Mouse (Mus musculus) heart, adult 2 months (tissue): ENCODE results near the gene Pick1. TPM values are rescaled to one million over a fixed set of nuclear protein-coding genes. Genes with fewer than 3 reads are reported as not detected.
"Not testable (repeated sequence)": the region's sequence is repeated elsewhere in the genome, so short reads cannot be mapped to it uniquely, and the experiment has no call there.

Experiments used
- DNase-seq, 2 experiments: peaks; one replicate each; pipeline ENCODE4 v3.0.0; 2021
- H3K27ac ChIP-seq: fragments of 200-600 bp; 2 replicates; pipeline ENCODE4 v1.8.1; 2022
- H3K27me3 ChIP-seq: fragments of 200-500 bp; 2 replicates; pipeline ENCODE4 v1.6.1; 2012; ENCODE audit warnings: mild to moderate bottlenecking, low read length, inconsistent platforms, mixed read lengths; ENCODE audit not compliant: control insufficient read depth, insufficient read depth
- H3K36me3 ChIP-seq: fragments of 200-500 bp; 2 replicates; pipeline ENCODE4 v1.6.1; 2012; ENCODE audit warnings: low read length, inconsistent platforms; ENCODE audit not compliant: control insufficient read depth, insufficient read depth
- H3K4me1 ChIP-seq: fragments of 200-500 bp; 2 replicates; pipeline ENCODE4 v1.6.1; 2011; ENCODE audit warnings: low read length; ENCODE audit not compliant: control insufficient read depth, insufficient read depth
- H3K4me3 ChIP-seq: fragments of 200-600 bp; 2 replicates; pipeline ENCODE4 v1.8.1; 2022
- H3K79me2 ChIP-seq: fragments of 200-500 bp; replicated peaks from 2 replicates; pipeline ENCODE4 v1.6.1; 2012; ENCODE audit warnings: mild to moderate bottlenecking, inconsistent platforms, low read length, moderate library complexity, mixed read lengths; ENCODE audit not compliant: control insufficient read depth, insufficient read depth
- H3K9ac ChIP-seq: fragments of 200-500 bp; 2 replicates; pipeline ENCODE4 v1.6.1; 2012; ENCODE audit warnings: low read depth, mild to moderate bottlenecking, control low read depth, inconsistent platforms, low read length, mixed read lengths
- CTCF ChIP-seq: fragments of 200-600 bp; IDR thresholded peaks from 2 replicates; pipeline ENCODE4 v1.8.1; 2022; ENCODE audit warnings: antibody characterized with exemption, mild to moderate bottlenecking, moderate library complexity
- EP300 ChIP-seq: fragments of 200-500 bp; IDR thresholded peaks from 2 replicates; pipeline ENCODE4 v1.6.1; 2011; ENCODE audit warnings: low read depth, low read length, control low read depth; ENCODE audit not compliant: insufficient read depth
- POLR2A ChIP-seq: fragments of 200-500 bp; IDR thresholded peaks from 2 replicates; pipeline ENCODE4 v1.6.1; 2011; ENCODE audit warnings: mild to moderate bottlenecking, low read depth, low read length, control low read depth; ENCODE audit not compliant: insufficient read depth
- WGBS: fragments of 180-500 bp; shearing (Covaris S2); methylation state at CpG from one replicate; pipeline ENCODE4 v1.1.7; 2018; 5-methylcytosine and 5-hydroxymethylcytosine counted together
- intact Hi-C: fragments of 180-260 bp; cut with DNase I; formaldehyde crosslinking; loops from one replicate; pipeline ENCODE4 v1.15.1; 2025
- polyA plus RNA-seq: library from polyadenylated mRNA; depleted of rRNA; stranded (reverse); fragments of >200 nt; gene quantifications from 2 replicates; pipeline ENCODE4 v1.2.3, GENCODE M21; 2012
- total RNA-seq, 2 experiments: library from RNA; stranded (reverse); gene quantifications; 2 replicates each; pipeline ENCODE4 v1.2.3; 2021

Pick1 gene
- total and polyA plus RNA-seq, 3 experiments: 21.3 to 27.7 (median 24.0) TPM

DNA sequence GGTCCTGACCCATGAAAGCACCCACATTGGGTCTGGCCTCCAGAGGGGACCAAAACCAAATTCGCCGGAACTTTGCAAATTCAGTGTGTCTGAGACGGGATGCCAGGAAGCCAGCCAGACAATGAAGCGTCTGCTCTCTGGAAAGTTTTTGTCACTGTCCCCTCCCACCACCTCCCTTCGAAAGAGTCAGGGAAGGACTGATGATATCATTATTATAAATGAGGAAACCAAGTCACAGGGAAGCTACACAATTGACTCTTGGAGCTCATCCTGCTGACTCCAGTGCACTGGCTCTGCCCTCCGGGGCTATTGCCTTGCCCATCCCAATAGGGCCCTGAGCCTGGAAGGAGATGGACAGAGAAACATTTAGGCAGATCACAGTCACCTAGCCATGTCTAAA lies 15.4 kb upstream of the Pick1 start:
- Histone ChIP-seq H3K4me1 (no peaks in the 10 kb centered on the region), H3K27me3 (no peaks in the 10 kb centered on the region), H3K79me2 (no peaks in the 10 kb centered on the region), H3K36me3 (no peaks in the 10 kb centered on the region), H3K27ac (no peak overlapping the region), H3K9ac (no peak overlapping the region), H3K4me3 (no peak overlapping the region)
- WGBS: 43% methylated on average over 6 of the region's 6 CpGs
- no peak for DNase-seq
- intact Hi-C loops: no loop called here
- TF ChIP-seq CTCF (no peak), EP300 (no peak), POLR2A (no peak)

GRCm38 (mm10) chr15:79216191-79216590 lies 12.8 kb upstream of the Pick1 start:
- H3K9ac ChIP-seq: no peak overlapping the region
- H3K79me2 ChIP-seq: no peaks in the 10 kb centered on the region
- no peaks in the 10 kb centered on the region for H3K36me3 ChIP-seq
- no peak overlapping the region for H3K27ac ChIP-seq
- intact Hi-C loops: no loop called here
- 67% methylated on average over 3 of the region's 3 CpGs for WGBS
- H3K4me1 ChIP-seq: no peaks in the 10 kb centered on the region
- no peak for TF ChIP-seq POLR2A
- TF ChIP-seq EP300: no peak
- TF ChIP-seq CTCF: no peak
- H3K27me3 ChIP-seq: no peaks in the 10 kb centered on the region
- no peak for DNase-seq
- no peak overlapping the region for H3K4me3 ChIP-seq

- intact Hi-C loops: no loop called here
- no peaks in the 10 kb centered on the region for H3K36me3 ChIP-seq
- TF ChIP-seq EP300 (no peak), POLR2A (no peak), CTCF (no peak)
- no peaks in the 10 kb centered on the region for H3K79me2 ChIP-seq
- H3K4me1 ChIP-seq: 0 out of 2 replicates have a peak, but pooled peaks cover under 1% of the 10 kb centered on the region
- no peak overlapping the region for H3K27ac ChIP-seq
- no peak for DNase-seq
- no peak overlapping the region for H3K9ac ChIP-seq
- 4% methylated on average over 1 of the region's 1 CpGs for WGBS
- H3K4me3 ChIP-seq: no peak overlapping the region
- no peaks in the 10 kb centered on the region for H3K27me3 ChIP-seq
Measured at GRCm38 (mm10) chr15:79219572-79219971, 9.4 kb upstream of the Pick1 start.

DNA sequence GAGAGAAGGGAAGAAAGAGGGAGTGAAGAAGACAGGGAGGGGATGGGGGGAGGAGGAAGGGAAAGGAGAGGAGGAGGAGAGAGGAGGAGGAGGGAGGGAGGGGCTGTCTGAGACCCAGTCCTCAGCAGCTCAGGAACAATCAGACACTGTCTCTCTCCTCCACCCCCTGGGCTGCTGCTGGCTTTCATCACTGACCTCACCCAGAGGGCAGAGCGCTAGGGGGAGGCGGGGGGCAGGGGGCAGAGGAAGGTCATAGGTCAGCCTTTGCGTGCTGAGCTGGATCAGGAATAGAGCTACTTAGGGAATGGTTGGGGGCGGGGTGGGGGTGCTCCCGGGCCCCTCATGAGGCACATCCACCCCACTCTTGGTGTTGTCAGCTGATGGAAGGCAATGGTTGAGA lies 5.3 kb upstream of the Pick1 start:
- Histone ChIP-seq H3K4me1 (0 out of 2 replicates have a peak, but pooled peaks cover 1% of the 10 kb centered on the region), H3K9ac (no peak overlapping the region), H3K27ac (no peak overlapping the region), H3K79me2 (no peaks in the 10 kb centered on the region), H3K27me3 (no peaks in the 10 kb centered on the region), H3K36me3 (no peaks in the 10 kb centered on the region), H3K4me3 (no peak overlapping the region)
- TF ChIP-seq CTCF: no peak
- no peak for TF ChIP-seq POLR2A
- no peak for TF ChIP-seq EP300
- WGBS: 32% methylated on average over 5 of the region's 5 CpGs
- intact Hi-C loops: loop anchor here (1.0 to 5.0 kb wide), 2 partner anchors 244 to 384 kb away; partner anchors contain the start of gene Dmc1
- DNase-seq: no peak

GRCm38 (mm10) chr15:79224685-79225084 lies 4.3 kb upstream of the Pick1 start:
- Histone ChIP-seq H3K4me1 (0 out of 2 replicates have a peak, but pooled peaks cover 1% of the 10 kb centered on the region), H3K9ac (no peak overlapping the region), H3K27ac (peak overlapping the region; percentile 37), H3K36me3 (no peaks in the 10 kb centered on the region), H3K27me3 (no peaks in the 10 kb centered on the region), H3K4me3 (no peak overlapping the region), H3K79me2 (no peaks in the 10 kb centered on the region)
- intact Hi-C loops: loop anchor here (1.0 to 5.0 kb wide), 2 partner anchors 243 to 383 kb away; partner anchors contain the start of gene Dmc1
- peak; percentile 83 to 85 for DNase-seq
- WGBS: 11% methylated on average over 5 of the region's 5 CpGs
- TF ChIP-seq POLR2A: 0 out of 2 replicates have a peak, but pooled peaks have one; percentile 13
- TF ChIP-seq CTCF: peak; percentile 97; the same call in 1 of the 2 replicates
- peak; percentile 86 for TF ChIP-seq EP300

- DNase-seq, intact Hi-C loops: not testable (repeated sequence)
- 55% methylated on average over 2 of the region's 2 CpGs for WGBS
Measured at GRCm38 (mm10) chr15:79225780-79226179, 3.2 kb upstream of the Pick1 start.

More at GRCm38 (mm10) chr15:79225780-79226179, 3.2 kb upstream of the Pick1 start:
- H3K4me3 ChIP-seq, H3K27me3 ChIP-seq, H3K36me3 ChIP-seq, H3K4me1 ChIP-seq, H3K9ac ChIP-seq, H3K79me2 ChIP-seq, H3K27ac ChIP-seq: not testable (repeated sequence)
- TF ChIP-seq CTCF: peak; percentile 22
